Comparison of ENCODE assay signal across 11 mouse cellular contexts in the genomic region with DNA sequence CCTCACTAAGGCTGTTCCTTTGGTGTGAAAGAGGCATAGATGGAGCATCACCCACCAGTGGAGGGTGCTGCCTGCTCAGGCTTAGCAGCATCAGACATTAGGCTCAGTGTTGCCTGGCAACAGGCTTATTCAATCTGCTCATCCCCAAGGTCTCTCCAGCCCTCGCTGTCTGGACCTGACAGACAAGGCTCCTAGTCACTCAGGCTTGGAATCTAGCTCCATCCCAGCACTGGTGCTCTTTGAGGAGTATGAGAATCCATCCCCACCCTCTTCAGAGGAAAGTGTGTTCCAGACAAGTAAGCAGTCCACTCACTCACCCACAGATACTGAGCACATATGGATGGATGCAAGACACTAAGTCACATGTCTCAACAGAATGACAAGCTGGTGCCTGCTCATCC. TPM values are rescaled to one million over a fixed set of nuclear protein-coding genes. Genes with fewer than 3 reads are reported as not detected.
DNase-seq lines count a peak whose midpoint lies in the region; ATAC-seq and TF ChIP-seq lines count a peak whose summit lies in the region.
"Had no signal": no experiment of that assay in that cellular context is flagged by ENCODE, and none has a peak within 500 bp of the region (broad histone marks: within the 10 kb centered on the region; RNA-seq: fewer than 3 reads in every experiment).

No protein-coding gene starts in this region.

- peaks cover 3% of the 10 kb centered on the region; the same call in 1 of the 2 replicates for H3K4me1 ChIP-seq in cortical plate, adult 2 months (ENCODE audit: control insufficient read depth, insufficient read depth, low read length)
- H3K4me1 ChIP-seq in neural tube, embryonic 15.5 days: no peaks in the 10 kb centered on the region
- H3K4me1 ChIP-seq: neural tube, embryonic 12.5 days had no signal

- TF ChIP-seq CTCF in cortical plate, adult 2 months (IDR thresholded peaks at IDR 0.05; ENCODE audit: extremely low read depth, insufficient read depth, low read length): peak; percentile 66

- H3K4me3 ChIP-seq in cortical plate, adult 2 months (ENCODE audit: insufficient read depth, low read length): no peak overlapping the region
- H3K4me3 ChIP-seq in neural tube, embryonic 15.5 days (replicated peaks): no peak overlapping the region
- H3K4me3 ChIP-seq: neural tube, embryonic 12.5 days had no signal

- no peak overlapping the region for H3K9ac ChIP-seq in neural tube, embryonic 15.5 days (replicated peaks)
- H3K9ac ChIP-seq: neural tube, embryonic 12.5 days had no signal

- H3K36me3 ChIP-seq in neural tube, embryonic 15.5 days: no peaks in the 10 kb centered on the region
- H3K36me3 ChIP-seq: neural tube, embryonic 12.5 days had no signal

- no peak overlapping the region for H3K4me2 ChIP-seq in neural tube, embryonic 15.5 days
- H3K4me2 ChIP-seq: neural tube, embryonic 12.5 days had no signal

- DNase-seq in embryo, embryonic 11 days: peak; percentile 9
- no peak for DNase-seq in embryo, embryonic 9.5 days (ENCODE audit: extremely low spot score)
- peak; percentile 24 for DNase-seq in left cerebral cortex, adult 11 months (ENCODE audit: low spot score)
- no peak for DNase-seq in thymus, postnatal 14 days
- DNase-seq in kidney, postnatal 4 days: no peak
- DNase-seq in ovary, adult 18-20 months (ENCODE audit: low spot score): no peak
- DNase-seq: lung, adult 18-20 months had no signal

- 9% methylated on average over 1 of the region's 1 CpGs for WGBS in neural tube, embryonic 15.5 days

- H3K9me3 ChIP-seq in neural tube, embryonic 15.5 days (replicated peaks): no peaks in the 10 kb centered on the region
- H3K9me3 ChIP-seq: neural tube, embryonic 12.5 days had no signal

- peak; percentile 70; the same call in 1 of the 2 replicates for ATAC-seq in neural tube, embryonic 15.5 days (ENCODE audit: low FRiP score)

- no peak for TF ChIP-seq POLR2A in cortical plate, adult 2 months (IDR thresholded peaks at IDR 0.05; ENCODE audit: extremely low read depth, insufficient read depth, low read length)

- H3K27me3 ChIP-seq in neural tube, embryonic 15.5 days (replicated peaks): no peaks in the 10 kb centered on the region
- H3K27me3 ChIP-seq: neural tube, embryonic 12.5 days had no signal

- H3K27ac ChIP-seq in cortical plate, adult 2 months (ENCODE audit: insufficient read depth, low read length): no peak overlapping the region
- no peak overlapping the region for H3K27ac ChIP-seq in neural tube, embryonic 15.5 days (replicated peaks)
- H3K27ac ChIP-seq: neural tube, embryonic 12.5 days had no signal

RNA-seq across cellular contexts. Expression of gene Zfp648, which starts 22.8 kb away (rescaled TPM):
- polyA plus RNA-seq in cortical plate, adult 2 months (2012; rRNA removed): 1.1 and 1.6 TPM in 2 replicates
- 1.7 and 2.2 TPM in 2 replicates for polyA plus RNA-seq in neural tube, embryonic 15.5 days (2015; fragmentation: Nextera tagmentation; extraction: Ambion mirVana)
- polyA plus RNA-seq: heart, postnatal 0 days had no signal

Comparison
In these comparisons a context has a peak if more than half of its experiments do, and no peak if none do; other contexts are left out.
1. DNase-seq: peak in embryo, embryonic 11 days (single experiment) and left cerebral cortex, adult 11 months (single experiment); none in embryo, embryonic 9.5 days (single experiment), thymus, postnatal 14 days (single experiment), kidney, postnatal 4 days (0 of 2) and ovary, adult 18-20 months (single experiment).